In genomic region chr9:84896073-84896472, GRCm38 (mm10) we compare ENCODE assay signal across 24 mouse cellular contexts.
"Had no signal": no experiment of that assay in that cellular context is flagged by ENCODE, and none has a peak within 500 bp of the region (broad histone marks: within the 10 kb centered on the region; RNA-seq: fewer than 3 reads in every experiment).

No protein-coding gene starts in this region.

- H3K9ac ChIP-seq: heart, embryonic 13.5 days; heart, embryonic 15.5 days; hindbrain, embryonic 13.5 days; hindbrain, embryonic 15.5 days; limb, embryonic 13.5 days; limb, embryonic 15.5 days; liver, embryonic 12.5 days; liver, embryonic 14.5 days had no signal

- DNase-seq: gastrocnemius, postnatal 14 days; gastrocnemius, postnatal 36 days; heart, adult 11 months; heart, adult 2 months; heart, postnatal 14 days; heart, postnatal 36 days; kidney, adult 18-20 months; kidney, adult 8-10 months; kidney, postnatal 14 days; kidney, postnatal 36 days; layer of hippocampus, adult 9-11 months; layer of hippocampus, postnatal 36 days; left cerebral cortex, postnatal 4 days had no signal

- H3K4me1 ChIP-seq: heart, embryonic 13.5 days; heart, embryonic 15.5 days; hindbrain, embryonic 13.5 days; hindbrain, embryonic 15.5 days; limb, embryonic 13.5 days; limb, embryonic 15.5 days; liver, embryonic 12.5 days had no signal

- H3K4me2 ChIP-seq: heart, embryonic 11.5 days; heart, embryonic 13.5 days; heart, embryonic 15.5 days; hindbrain, embryonic 13.5 days; hindbrain, embryonic 15.5 days; limb, embryonic 13.5 days; limb, embryonic 15.5 days; liver, embryonic 12.5 days had no signal

- H3K36me3 ChIP-seq: heart, embryonic 13.5 days; heart, embryonic 15.5 days; hindbrain, embryonic 13.5 days; hindbrain, embryonic 15.5 days; limb, embryonic 13.5 days; limb, embryonic 15.5 days; liver, embryonic 12.5 days had no signal

- H3K27me3 ChIP-seq: heart, embryonic 13.5 days; heart, embryonic 15.5 days; hindbrain, embryonic 13.5 days; hindbrain, embryonic 15.5 days; limb, embryonic 15.5 days; liver, embryonic 12.5 days had no signal

- H3K9me3 ChIP-seq: heart, embryonic 13.5 days; heart, embryonic 15.5 days; hindbrain, embryonic 13.5 days; hindbrain, embryonic 15.5 days; limb, embryonic 13.5 days; limb, embryonic 15.5 days; liver, embryonic 12.5 days had no signal

- H3K27ac ChIP-seq: heart, adult 2 months; heart, embryonic 13.5 days; heart, embryonic 15.5 days; hindbrain, embryonic 13.5 days; hindbrain, embryonic 15.5 days; hindbrain, postnatal 0 days; limb, embryonic 13.5 days; limb, embryonic 15.5 days; liver, embryonic 12.5 days; liver, embryonic 14.5 days had no signal

- ATAC-seq: hindbrain, postnatal 0 days; intestine, embryonic 16.5 days; liver, embryonic 12.5 days had no signal

- H3K4me3 ChIP-seq: heart, adult 2 months; heart, embryonic 13.5 days; heart, embryonic 15.5 days; hindbrain, embryonic 13.5 days; hindbrain, embryonic 15.5 days; limb, embryonic 13.5 days; limb, embryonic 15.5 days; liver, embryonic 12.5 days had no signal
